Mouse (Mus musculus): Measurements from ENCODE around the gene Dock2. TPM values are rescaled to one million over a fixed set of nuclear protein-coding genes. Genes with fewer than 3 reads are reported as not detected.

Dock2 gene
- total and polyA plus RNA-seq, 3 experiments, result 60.9 to 101 (median 77.9) TPM

- DNase-seq (ENCODE audit: low read depth, low spot score), result no peak
- H3K9ac ChIP-seq (ENCODE audit: control insufficient read depth, low read depth, low read length, poor library complexity, severe bottlenecking), result no peak overlapping the region
- no peaks in the 10 kb centered on the region for H3K79me2 ChIP-seq (ENCODE audit: control insufficient read depth, insufficient read depth, low read length, poor library complexity)
- H3K27me3 ChIP-seq (ENCODE audit: control insufficient read depth in 1 of 2, insufficient read depth in 2 of 2, low read length in 2 of 2), result no peaks in the 10 kb centered on the region
- H3K27ac ChIP-seq (ENCODE audit: control insufficient read depth, low read depth, low read length), result no peak overlapping the region
- H3K36me3 ChIP-seq (ENCODE audit: control insufficient read depth in 1 of 2, insufficient read depth in 2 of 2, low read length in 2 of 2), result peaks cover 0 to 2% of the 10 kb centered on the region in 2 experiments; a peak in 2 of 4 replicates
- no peaks in the 10 kb centered on the region for H3K4me1 ChIP-seq (ENCODE audit: control insufficient read depth in 1 of 2, insufficient read depth in 2 of 2, low read length in 2 of 2)
- H3K9me3 ChIP-seq (replicated peaks; ENCODE audit: insufficient read depth, low read length), result no peaks in the 10 kb centered on the region
- H3K4me3 ChIP-seq (ENCODE audit: control insufficient read depth in 1 of 2, insufficient read depth in 1 of 2, low read depth in 2 of 2, low read length in 2 of 2), result no peak overlapping the region
- TF ChIP-seq CTCF (IDR thresholded peaks at IDR 0.05 in 2 of 3, conservative IDR thresholded peaks at IDR 0.05 in 1 of 3; ENCODE audit: control insufficient read depth in 1 of 3, insufficient read depth in 1 of 3, low read depth in 2 of 3, low read length in 3 of 3, poor library complexity in 1 of 3, severe bottlenecking in 1 of 3) (no peak), SIN3A (IDR thresholded peaks at IDR 0.05; ENCODE audit: low read length) (no peak), TAL1 (IDR thresholded peaks at IDR 0.05; ENCODE audit: low read length) (no peak), ZKSCAN1 (IDR thresholded peaks at IDR 0.05; ENCODE audit: low read depth, low read length) (no peak), GATA1 (IDR thresholded peaks at IDR 0.05; ENCODE audit: low read depth, low read length) (no peak), RAD21 (IDR thresholded peaks at IDR 0.05; ENCODE audit: low read depth, low read length) (no peak), POLR2A (IDR thresholded peaks at IDR 0.05; ENCODE audit: control insufficient read depth in 1 of 2, insufficient read depth in 1 of 2, low read depth in 1 of 2, low read length in 2 of 2, poor library complexity in 1 of 2) (no peak), GABPA (IDR thresholded peaks at IDR 0.05; ENCODE audit: low read depth, low read length) (no peak), NRF1 (IDR thresholded peaks at IDR 0.05; ENCODE audit: insufficient read depth, low read depth, low read length, poor library complexity, severe bottlenecking) (no peak), UBTF (IDR thresholded peaks at IDR 0.05; ENCODE audit: borderline replicate concordance, insufficient read depth, low read depth, low read length) (no peak), MEF2A (IDR thresholded peaks at IDR 0.05; ENCODE audit: extremely low read depth, insufficient replicate concordance, low read depth, low read length, poor library complexity, severe bottlenecking) (no peak), E2F4 (IDR thresholded peaks at IDR 0.05; ENCODE audit: borderline replicate concordance, low read depth, low read length) (no peak), ELF1 (IDR thresholded peaks at IDR 0.05; ENCODE audit: low read depth, low read length) (no peak), EP300 (IDR thresholded peaks at IDR 0.05; ENCODE audit: low read depth in 1 of 2, low read length in 2 of 2) (no peak), CHD1 (IDR thresholded peaks at IDR 0.05; ENCODE audit: low read depth, low read length) (no peak)
Observed at GRCm38 (mm10) chr11:34355406-34355805, 428.3 kb downstream of the Dock2 start.

GRCm38 (mm10) chr11:34349453-34350056 is 434.1 kb downstream of the Dock2 start:
- Histone ChIP-seq H3K27me3 (ENCODE audit: control insufficient read depth in 1 of 2, insufficient read depth in 2 of 2, low read length in 2 of 2) (no peaks in the 10 kb centered on the region), H3K36me3 (ENCODE audit: control insufficient read depth in 1 of 2, insufficient read depth in 2 of 2, low read length in 2 of 2) (peaks cover 0 to 4% of the 10 kb centered on the region in 2 experiments; a peak in 1 of 4 replicates), H3K4me1 (ENCODE audit: control insufficient read depth in 1 of 2, insufficient read depth in 2 of 2, low read length in 2 of 2) (no peaks in the 10 kb centered on the region), H3K9me3 (replicated peaks; ENCODE audit: insufficient read depth, low read length) (no peaks in the 10 kb centered on the region), H3K79me2 (ENCODE audit: control insufficient read depth, insufficient read depth, low read length, poor library complexity) (no peaks in the 10 kb centered on the region), H3K9ac (ENCODE audit: control insufficient read depth, low read depth, low read length, poor library complexity, severe bottlenecking) (no peak overlapping the region), H3K4me3 (ENCODE audit: control insufficient read depth in 1 of 2, insufficient read depth in 1 of 2, low read depth in 2 of 2, low read length in 2 of 2) (no peak overlapping the region), H3K27ac (ENCODE audit: control insufficient read depth, low read depth, low read length) (no peak overlapping the region)
- DNase-seq (ENCODE audit: low read depth, low spot score), result no peak
- no peak for TF ChIP-seq MAX (IDR thresholded peaks at IDR 0.05; ENCODE audit: low read length)
- TF ChIP-seq MXI1 (IDR thresholded peaks at IDR 0.05; ENCODE audit: low read depth, low read length), result no peak
- TF ChIP-seq ZNF384 (IDR thresholded peaks at IDR 0.05; ENCODE audit: low read depth, low read length), result no peak
- no peak for TF ChIP-seq EP300 (IDR thresholded peaks at IDR 0.05; ENCODE audit: low read depth in 1 of 2, low read length in 2 of 2)
- TF ChIP-seq ELF1 (IDR thresholded peaks at IDR 0.05; ENCODE audit: low read depth, low read length), result no peak
- TF ChIP-seq BHLHE40 (IDR thresholded peaks at IDR 0.05; ENCODE audit: borderline replicate concordance, low read depth, low read length), result no peak

Data from MEL (cell line).